Mouse (Mus musculus) stomach, embryonic 15.5 days (tissue): Measurements from ENCODE around the gene Eif4a2. TPM values are rescaled to one million over a fixed set of nuclear protein-coding genes. Genes with fewer than 3 reads are reported as not detected.
"Not testable (repeated sequence)": the region's sequence is repeated elsewhere in the genome, so short reads cannot be mapped to it uniquely, and the experiment has no call there.

Experiments used
- ATAC-seq: fragments of 200-750 bp; cut with Nextera tagmentation; 2 replicates; pipeline ENCODE4 v1.8.0; 2017; ENCODE audit warnings: low read depth, moderate number of reproducible peaks, moderate TSS enrichment; ENCODE audit not compliant: insufficient read depth, low FRiP score
- H3K27ac ChIP-seq: fragments of 300-500 bp; sonication (generic); 2 replicates; pipeline ENCODE4 v1.5.1; 2015; ENCODE audit warnings: mild to moderate bottlenecking, inconsistent platforms
- H3K27me3 ChIP-seq: fragments of 300-500 bp; sonication (generic); replicated peaks from 2 replicates; pipeline ENCODE4 v1.6.1; 2015; ENCODE audit warnings: inconsistent platforms
- H3K36me3 ChIP-seq: fragments of 300-500 bp; sonication (generic); 2 replicates; pipeline ENCODE4 v1.6.1; 2015; ENCODE audit warnings: inconsistent platforms
- H3K4me1 ChIP-seq: fragments of 300-500 bp; sonication (generic); 2 replicates; pipeline ENCODE4 v1.6.1; 2015; ENCODE audit warnings: inconsistent platforms
- H3K4me2 ChIP-seq: fragments of 300-500 bp; sonication (generic); 2 replicates; pipeline ENCODE4 v1.6.1; 2015; ENCODE audit warnings: mild to moderate bottlenecking, inconsistent platforms
- H3K4me3 ChIP-seq: fragments of 300-500 bp; sonication (generic); replicated peaks from 2 replicates; pipeline ENCODE4 v1.5.1; 2015; ENCODE audit warnings: inconsistent platforms
- H3K9ac ChIP-seq: fragments of 300-500 bp; sonication (generic); 2 replicates; pipeline ENCODE4 v1.6.1; 2015; ENCODE audit warnings: inconsistent platforms
- H3K9me3 ChIP-seq: fragments of 300-500 bp; sonication (generic); 2 replicates; pipeline ENCODE4 v1.6.1; 2016; ENCODE audit warnings: inconsistent platforms
- WGBS: fragments of 180-500 bp; shearing (Covaris S2); methylation state at CpG from one replicate; pipeline ENCODE4 v1.1.7; 2015; 5-methylcytosine and 5-hydroxymethylcytosine counted together
- polyA plus RNA-seq: library from polyadenylated mRNA; unstranded; fragments of >200 nt; fragmentation: Nextera tagmentation; extraction: Ambion mirVana; gene quantifications from 2 replicates; pipeline ENCODE4 v1.2.1, GENCODE M21; 2015

The Eif4a2 gene
- polyA plus RNA-seq, 1 experiment from 2014 or later, result 224 TPM

- not testable (repeated sequence) for H3K4me1 ChIP-seq, H3K27ac ChIP-seq, H3K4me3 ChIP-seq, H3K27me3 ChIP-seq, ATAC-seq, H3K4me2 ChIP-seq, H3K9ac ChIP-seq, H3K36me3 ChIP-seq, H3K9me3 ChIP-seq
- 80% methylated on average over 1 of the region's 1 CpGs for WGBS
Measured at GRCm38 (mm10) chr16:23096886-23097285, 10.4 kb upstream of the Eif4a2 start.

GRCm38 (mm10) chr16:23097290-23098104, 9.7 kb upstream of the Eif4a2 start:
- not testable (repeated sequence) for H3K36me3 ChIP-seq, H3K4me1 ChIP-seq, H3K9me3 ChIP-seq, H3K27ac ChIP-seq, H3K27me3 ChIP-seq, H3K4me2 ChIP-seq, ATAC-seq, H3K9ac ChIP-seq, H3K4me3 ChIP-seq
- 79% methylated on average over 8 of the region's 8 CpGs for WGBS

- not testable (repeated sequence) for H3K4me2 ChIP-seq, H3K27ac ChIP-seq, H3K9me3 ChIP-seq, H3K4me3 ChIP-seq, H3K4me1 ChIP-seq, ATAC-seq, H3K9ac ChIP-seq, H3K27me3 ChIP-seq, H3K36me3 ChIP-seq
- 92% methylated on average over 1 of the region's 1 CpGs for WGBS
Measured at GRCm38 (mm10) chr16:23098105-23098452, 9.2 kb upstream of the Eif4a2 start.

- H3K9me3 ChIP-seq, result no peaks in the 10 kb centered on the region
- H3K9ac ChIP-seq, result no peak overlapping the region; the same call in 1 of the 2 replicates
- H3K36me3 ChIP-seq, result no peaks in the 10 kb centered on the region
- H3K4me3 ChIP-seq, result peak overlapping the region; percentile 38
- no peak overlapping the region for H3K27ac ChIP-seq
- peak overlapping the region; percentile 75 for H3K4me2 ChIP-seq
- H3K4me1 ChIP-seq, result peaks cover 7% of the 10 kb centered on the region
- WGBS, result 19% methylated on average over 12 of the region's 12 CpGs
- ATAC-seq, result no peak
- H3K27me3 ChIP-seq, result no peaks in the 10 kb centered on the region
Measured at GRCm38 (mm10) chr16:23099632-23100031, 7.6 kb upstream of the Eif4a2 start.

- 3% methylated on average over 9 of the region's 9 CpGs for WGBS
- H3K27ac ChIP-seq, result 0 out of 2 replicates have a peak overlapping the region, but pooled peaks have one; percentile 31
Measured at GRCm38 (mm10) chr16:23100099-23100575, 7.1 kb upstream of the Eif4a2 start.

GRCm38 (mm10) chr16:23100613-23101012, 6.6 kb upstream of the Eif4a2 start:
- 0 out of 2 replicates have a peak overlapping the region, but pooled peaks have one; percentile 31 for H3K27ac ChIP-seq
- peak overlapping the region; percentile 16; the same call in 1 of the 2 replicates for H3K9ac ChIP-seq
- no peak; the same call in 1 of the 2 replicates for ATAC-seq
- 22% methylated on average over 10 of the region's 10 CpGs for WGBS
- H3K4me2 ChIP-seq, result peak overlapping the region; percentile 75
- no peaks in the 10 kb centered on the region for H3K36me3 ChIP-seq
- H3K4me1 ChIP-seq, result peaks cover 7% of the 10 kb centered on the region
- no peaks in the 10 kb centered on the region for H3K27me3 ChIP-seq
- no peaks in the 10 kb centered on the region for H3K9me3 ChIP-seq
- peak overlapping the region; percentile 38 for H3K4me3 ChIP-seq

More at GRCm38 (mm10) chr16:23100099-23100575, 7.1 kb upstream of the Eif4a2 start:
- peaks cover 7% of the 10 kb centered on the region for H3K4me1 ChIP-seq
- no peaks in the 10 kb centered on the region for H3K9me3 ChIP-seq
- ATAC-seq, result peak; percentile 59
- peak overlapping the region; percentile 38 for H3K4me3 ChIP-seq
- H3K4me2 ChIP-seq, result peak overlapping the region; percentile 75
- H3K9ac ChIP-seq, result peak overlapping the region; percentile 16; the same call in 1 of the 2 replicates
- H3K27me3 ChIP-seq, result no peaks in the 10 kb centered on the region
- H3K36me3 ChIP-seq, result no peaks in the 10 kb centered on the region

GRCm38 (mm10) chr16:23102340-23103037, 4.8 kb upstream of the Eif4a2 start:
- peak overlapping the region; percentile 54 for H3K4me2 ChIP-seq
- 9% methylated on average over 15 of the region's 15 CpGs for WGBS
- peak overlapping the region; percentile 27 for H3K4me3 ChIP-seq
- peak overlapping the region; percentile 54 for H3K27ac ChIP-seq
- no peak overlapping the region for H3K9ac ChIP-seq
- peaks cover 7% of the 10 kb centered on the region for H3K4me1 ChIP-seq
- no peaks in the 10 kb centered on the region for H3K27me3 ChIP-seq
- ATAC-seq, result peak; percentile 50
- no peaks in the 10 kb centered on the region for H3K36me3 ChIP-seq
- no peaks in the 10 kb centered on the region for H3K9me3 ChIP-seq

- no peak for ATAC-seq
- 32% methylated on average over 17 of the region's 17 CpGs for WGBS
- Histone ChIP-seq H3K9me3 (no peaks in the 10 kb centered on the region), H3K27ac (peak overlapping the region; percentile 54), H3K4me1 (peaks cover 7% of the 10 kb centered on the region), H3K27me3 (no peaks in the 10 kb centered on the region), H3K9ac (no peak overlapping the region), H3K36me3 (no peaks in the 10 kb centered on the region), H3K4me2 (peak overlapping the region; percentile 54), H3K4me3 (peak overlapping the region; percentile 27)
Measured at GRCm38 (mm10) chr16:23103038-23103745, 4.1 kb upstream of the Eif4a2 start.

GRCm38 (mm10) chr16:23103841-23104240, 3.4 kb upstream of the Eif4a2 start:
- H3K9me3 ChIP-seq, result no peaks in the 10 kb centered on the region
- 70% methylated on average over 2 of the region's 2 CpGs for WGBS
- no peak for ATAC-seq

GRCm38 (mm10) chr16:23106121-23106520, 1.1 kb upstream of the Eif4a2 start:
- Histone ChIP-seq H3K9me3 (no peaks in the 10 kb centered on the region), H3K4me3 (no peak overlapping the region), H3K27ac (no peak overlapping the region), H3K4me1 (peaks cover under 1% of the 10 kb centered on the region; the same call in 1 of the 2 replicates), H3K4me2 (no peak overlapping the region), H3K9ac (no peak overlapping the region), H3K27me3 (no peaks in the 10 kb centered on the region), H3K36me3 (peaks cover 10% of the 10 kb centered on the region; the same call in 1 of the 2 replicates)
- no peak for ATAC-seq
- 71% methylated on average over 7 of the region's 7 CpGs for WGBS

More at GRCm38 (mm10) chr16:23103841-23104240, 3.4 kb upstream of the Eif4a2 start:
- no peak overlapping the region for H3K4me3 ChIP-seq
- H3K36me3 ChIP-seq, result no peaks in the 10 kb centered on the region
- no peak overlapping the region for H3K4me2 ChIP-seq
- H3K4me1 ChIP-seq, result peaks cover 7% of the 10 kb centered on the region
- no peak overlapping the region for H3K9ac ChIP-seq
- no peaks in the 10 kb centered on the region for H3K27me3 ChIP-seq
- no peak overlapping the region for H3K27ac ChIP-seq

- Histone ChIP-seq H3K27ac (peak overlapping the region; percentile 99), H3K9ac (peak overlapping the region; percentile 100), H3K4me1 (peaks cover 5% of the 10 kb centered on the region; the same call in 1 of the 2 replicates), H3K4me2 (peak overlapping the region; percentile 76), H3K36me3 (peaks cover 27% of the 10 kb centered on the region; the same call in 1 of the 2 replicates), H3K27me3 (no peaks in the 10 kb centered on the region), H3K9me3 (no peaks in the 10 kb centered on the region), H3K4me3 (peak overlapping the region; percentile 91)
- WGBS, result under 1% methylated on average over 52 of the region's 52 CpGs
- ATAC-seq, result peak; percentile 77
Measured at GRCm38 (mm10) chr16:23107946-23108759, 909 bp downstream of the Eif4a2 start.
